Mouse (Mus musculus): ENCODE results near the gene Psmd5.

DNA sequence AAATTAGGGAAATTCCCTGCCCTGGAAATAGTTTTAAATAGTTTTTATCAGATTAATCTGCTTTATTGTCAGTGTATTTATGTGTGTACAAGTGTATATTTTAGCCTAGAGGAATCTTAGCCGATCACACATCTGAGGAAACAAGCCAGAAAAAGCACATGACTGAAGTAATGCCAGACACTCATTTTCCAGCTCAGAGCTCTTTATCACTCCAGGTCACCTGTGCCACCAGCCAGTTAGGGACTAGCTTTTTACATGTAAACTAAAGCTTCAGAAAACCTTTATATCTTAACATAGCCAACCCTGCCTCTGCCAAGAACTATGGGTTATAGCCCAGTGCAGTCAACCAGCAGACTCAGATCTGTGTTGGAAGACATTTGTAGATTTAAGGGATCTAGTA is 70.0 kb downstream of the Psmd5 start:
- TF ChIP-seq CTCF (IDR thresholded peaks at IDR 0.05; ENCODE audit: borderline replicate concordance, insufficient read depth, low read length) (no peak), POLR2A (IDR thresholded peaks at IDR 0.05; ENCODE audit: low read depth, low read length) (no peak)
